Mouse (Mus musculus): ENCODE data around the gene Rplp0. TPM values are rescaled to one million over a fixed set of nuclear protein-coding genes. Genes with fewer than 3 reads are reported as not detected.
A peak's percentile ranks its signal among the peaks of the same experiment; 100 is the strongest.

The Rplp0 gene
- polyA plus RNA-seq, 1 experiment = 3,688 TPM

GRCm38 (mm10) chr5:115564737-115565393 lies 5.6 kb downstream of the Rplp0 start, which contains the start of gene Gcn1l1:
Gcn1l1 (plus strand) TSS chr5:115565254.
- peak within 1 kb of the TSS; percentile 96 for H3K4me3 ChIP-seq (ENCODE audit: control insufficient read depth, insufficient read depth, low read length)
- no peak within 1 kb of the TSS for H3K27ac ChIP-seq (ENCODE audit: control insufficient read depth, insufficient read depth, low read length)
- H3K4me1 ChIP-seq (replicated peaks; ENCODE audit: control insufficient read depth, insufficient read depth, low read length) = peaks cover 18% of the 10 kb centered on the region
- WGBS = 10% methylated on average over 55 of the region's 55 CpGs
- no peaks in the 10 kb centered on the region for H3K27me3 ChIP-seq (ENCODE audit: control insufficient read depth, insufficient read depth, low read length)
- H3K36me3 ChIP-seq (ENCODE audit: control insufficient read depth, insufficient read depth, low read length) = peaks cover 29% of the 10 kb centered on the region
- TF ChIP-seq CTCF (IDR thresholded peaks at IDR 0.05; ENCODE audit: borderline replicate concordance, control insufficient read depth, extremely low read depth, insufficient read depth, low read length, poor library complexity) (peak; percentile 65; the same call in 1 of the 2 replicates), POLR2A (IDR thresholded peaks at IDR 0.05; ENCODE audit: control insufficient read depth, extremely low read depth, insufficient read depth, low read length, poor library complexity) (peak; percentile 61; the same call in 1 of the 2 replicates)
- peak; percentile 79 for DNase-seq

- H3K27me3 ChIP-seq (ENCODE audit: control insufficient read depth, insufficient read depth, low read length) = no peaks in the 10 kb centered on the region
- WGBS = under 1% methylated on average over 37 of the region's 46 CpGs
- peaks cover 29% of the 10 kb centered on the region for H3K36me3 ChIP-seq (ENCODE audit: control insufficient read depth, insufficient read depth, low read length)
- H3K27ac ChIP-seq (ENCODE audit: control insufficient read depth, insufficient read depth, low read length) = no peak overlapping the region
- DNase-seq = no peak
- no peak for TF ChIP-seq CTCF (IDR thresholded peaks at IDR 0.05; ENCODE audit: borderline replicate concordance, control insufficient read depth, extremely low read depth, insufficient read depth, low read length, poor library complexity)
- no peak for TF ChIP-seq POLR2A (IDR thresholded peaks at IDR 0.05; ENCODE audit: control insufficient read depth, extremely low read depth, insufficient read depth, low read length, poor library complexity)
- H3K4me1 ChIP-seq (replicated peaks; ENCODE audit: control insufficient read depth, insufficient read depth, low read length) = peaks cover 16% of the 10 kb centered on the region
- peak overlapping the region; percentile 96 for H3K4me3 ChIP-seq (ENCODE audit: control insufficient read depth, insufficient read depth, low read length)
Measured at GRCm38 (mm10) chr5:115565403-115565802, 6.1 kb downstream of the Rplp0 start.

- DNase-seq = no peak
- Histone ChIP-seq H3K27ac (ENCODE audit: control insufficient read depth, insufficient read depth, low read length) (no peak overlapping the region), H3K4me1 (replicated peaks; ENCODE audit: control insufficient read depth, insufficient read depth, low read length) (peaks cover 12% of the 10 kb centered on the region), H3K4me3 (ENCODE audit: control insufficient read depth, insufficient read depth, low read length) (no peak overlapping the region), H3K36me3 (ENCODE audit: control insufficient read depth, insufficient read depth, low read length) (peaks cover 3% of the 10 kb centered on the region; the same call in 1 of the 2 replicates), H3K27me3 (ENCODE audit: control insufficient read depth, insufficient read depth, low read length) (no peaks in the 10 kb centered on the region)
- WGBS = 91% methylated on average over 10 of the region's 10 CpGs
- no peak for TF ChIP-seq CTCF (IDR thresholded peaks at IDR 0.05; ENCODE audit: borderline replicate concordance, control insufficient read depth, extremely low read depth, insufficient read depth, low read length, poor library complexity)
- no peak for TF ChIP-seq POLR2A (IDR thresholded peaks at IDR 0.05; ENCODE audit: control insufficient read depth, extremely low read depth, insufficient read depth, low read length, poor library complexity)
Measured at GRCm38 (mm10) chr5:115568681-115569080, 9.4 kb downstream of the Rplp0 start.

- 91% methylated on average over 11 of the region's 11 CpGs for WGBS
- Histone ChIP-seq H3K4me1 (replicated peaks; ENCODE audit: control insufficient read depth, insufficient read depth, low read length) (peaks cover 12% of the 10 kb centered on the region), H3K36me3 (ENCODE audit: control insufficient read depth, insufficient read depth, low read length) (peaks cover 9% of the 10 kb centered on the region; the same call in 1 of the 2 replicates)
Measured at GRCm38 (mm10) chr5:115569308-115569707, 10.0 kb downstream of the Rplp0 start.

GRCm38 (mm10) chr5:115569721-115570120 lies 10.5 kb downstream of the Rplp0 start:
- Histone ChIP-seq H3K4me3 (ENCODE audit: control insufficient read depth, insufficient read depth, low read length) (no peak overlapping the region), H3K4me1 (replicated peaks; ENCODE audit: control insufficient read depth, insufficient read depth, low read length) (peaks cover 10% of the 10 kb centered on the region), H3K36me3 (ENCODE audit: control insufficient read depth, insufficient read depth, low read length) (peaks cover 13% of the 10 kb centered on the region; the same call in 1 of the 2 replicates), H3K27me3 (ENCODE audit: control insufficient read depth, insufficient read depth, low read length) (no peaks in the 10 kb centered on the region), H3K27ac (ENCODE audit: control insufficient read depth, insufficient read depth, low read length) (no peak overlapping the region)
- TF ChIP-seq POLR2A (IDR thresholded peaks at IDR 0.05; ENCODE audit: control insufficient read depth, extremely low read depth, insufficient read depth, low read length, poor library complexity) = no peak
- TF ChIP-seq CTCF (IDR thresholded peaks at IDR 0.05; ENCODE audit: borderline replicate concordance, control insufficient read depth, extremely low read depth, insufficient read depth, low read length, poor library complexity) = no peak
- 97% methylated on average over 4 of the region's 4 CpGs for WGBS
- DNase-seq = no peak

More at GRCm38 (mm10) chr5:115569308-115569707, 10.0 kb downstream of the Rplp0 start:
- no peak overlapping the region for H3K4me3 ChIP-seq (ENCODE audit: control insufficient read depth, insufficient read depth, low read length)
- H3K27me3 ChIP-seq (ENCODE audit: control insufficient read depth, insufficient read depth, low read length) = no peaks in the 10 kb centered on the region
- H3K27ac ChIP-seq (ENCODE audit: control insufficient read depth, insufficient read depth, low read length) = no peak overlapping the region
- no peak for DNase-seq
- TF ChIP-seq CTCF (IDR thresholded peaks at IDR 0.05; ENCODE audit: borderline replicate concordance, control insufficient read depth, extremely low read depth, insufficient read depth, low read length, poor library complexity) (no peak), POLR2A (IDR thresholded peaks at IDR 0.05; ENCODE audit: control insufficient read depth, extremely low read depth, insufficient read depth, low read length, poor library complexity) (no peak)

GRCm38 (mm10) chr5:115571086-115571485 lies 11.8 kb downstream of the Rplp0 start:
- no peak for TF ChIP-seq POLR2A (IDR thresholded peaks at IDR 0.05; ENCODE audit: control insufficient read depth, extremely low read depth, insufficient read depth, low read length, poor library complexity)
- TF ChIP-seq CTCF (IDR thresholded peaks at IDR 0.05; ENCODE audit: borderline replicate concordance, control insufficient read depth, extremely low read depth, insufficient read depth, low read length, poor library complexity) = no peak
- Histone ChIP-seq H3K27me3 (ENCODE audit: control insufficient read depth, insufficient read depth, low read length) (no peaks in the 10 kb centered on the region), H3K4me3 (ENCODE audit: control insufficient read depth, insufficient read depth, low read length) (no peak overlapping the region), H3K27ac (ENCODE audit: control insufficient read depth, insufficient read depth, low read length) (no peak overlapping the region), H3K36me3 (ENCODE audit: control insufficient read depth, insufficient read depth, low read length) (peaks cover 25% of the 10 kb centered on the region), H3K4me1 (replicated peaks; ENCODE audit: control insufficient read depth, insufficient read depth, low read length) (no peaks in the 10 kb centered on the region)
- DNase-seq = no peak
- WGBS = 95% methylated on average over 7 of the region's 7 CpGs
